Mouse (Mus musculus) left cerebral cortex, adult 8-10 months (tissue): Measurements from ENCODE around the gene Ago3. TPM values are rescaled to one million over a fixed set of nuclear protein-coding genes. Genes with fewer than 3 reads are reported as not detected.

Source experiments
- DNase-seq, 2 experiments: peaks; one replicate each; pipeline ENCODE4 v3.0.0; 2022; ENCODE audit warnings: low spot score in 2 of 2
- total RNA-seq, 4 experiments: library from RNA; stranded (reverse); gene quantifications; 2 replicates each; pipeline ENCODE4 v1.2.4; 2022

Gene Ago3
- total RNA-seq, result 10 to 100 TPM; 28.9 to 38.8 (median 32.1) TPM

GRCm38 (mm10) chr4:126429347-126430079, at the start of gene Ago3:
Ago3 (minus strand) TSS chr4:126429556.
- DNase-seq, result peak; percentile 87 to 90

- no peak for DNase-seq
These were observed 43.7 kb upstream of the Ago3 start for GRCm38 (mm10) chr4:126473031-126473430.

- no peak for DNase-seq
These were observed 40.0 kb upstream of the Ago3 start for GRCm38 (mm10) chr4:126469334-126469733.

- DNase-seq, result no peak
These were observed 39.6 kb upstream of the Ago3 start for GRCm38 (mm10) chr4:126468925-126469324.

- DNase-seq, result peak; percentile 85 to 93
These were observed 39.0 kb upstream of the Ago3 start, which contains the start of gene Ago1 for GRCm38 (mm10) chr4:126468285-126468901. Ago1 (minus strand) TSS chr4:126468583.

- peak in 1 of 2 experiments; percentile 36 for DNase-seq
These were observed 38.4 kb upstream of the Ago3 start for GRCm38 (mm10) chr4:126467721-126468284.

- DNase-seq, result no peak
These were observed 36.9 kb upstream of the Ago3 start for GRCm38 (mm10) chr4:126466251-126466750.

- peak in 1 of 2 experiments; percentile 44 for DNase-seq
These were observed 36.5 kb upstream of the Ago3 start for GRCm38 (mm10) chr4:126465843-126466242.

GRCm38 (mm10) chr4:126464892-126465235, 35.5 kb upstream of the Ago3 start:
- no peak for DNase-seq

- DNase-seq, result no peak
These were observed 35.0 kb upstream of the Ago3 start for GRCm38 (mm10) chr4:126464189-126464891.

- DNase-seq, result no peak
These were observed 26.1 kb upstream of the Ago3 start for GRCm38 (mm10) chr4:126455441-126455840.

- DNase-seq, result no peak
These were observed 25.3 kb upstream of the Ago3 start for GRCm38 (mm10) chr4:126454547-126455254.

- DNase-seq, result no peak
These were observed 20.9 kb upstream of the Ago3 start for GRCm38 (mm10) chr4:126450268-126450667.

- DNase-seq, result no peak
These were observed 17.8 kb upstream of the Ago3 start for GRCm38 (mm10) chr4:126447126-126447525.

GRCm38 (mm10) chr4:126444528-126444927, 15.2 kb upstream of the Ago3 start:
- no peak for DNase-seq

- no peak for DNase-seq
These were observed 8.9 kb upstream of the Ago3 start for GRCm38 (mm10) chr4:126438261-126438660.

GRCm38 (mm10) chr4:126436268-126436667, 6.9 kb upstream of the Ago3 start:
- DNase-seq, result no peak

- no peak for DNase-seq
These were observed 4.7 kb upstream of the Ago3 start for GRCm38 (mm10) chr4:126434094-126434493.

- no peak for DNase-seq
These were observed 3.8 kb upstream of the Ago3 start for GRCm38 (mm10) chr4:126433175-126433574.

GRCm38 (mm10) chr4:126431746-126432145, 2.4 kb upstream of the Ago3 start:
- no peak for DNase-seq

- no peak for DNase-seq
These were observed 542 bp downstream of the Ago3 start for GRCm38 (mm10) chr4:126428682-126429346.
